Mouse (Mus musculus): Measurements from ENCODE around the gene Scarf1.

Scarf1 gene

DNA sequence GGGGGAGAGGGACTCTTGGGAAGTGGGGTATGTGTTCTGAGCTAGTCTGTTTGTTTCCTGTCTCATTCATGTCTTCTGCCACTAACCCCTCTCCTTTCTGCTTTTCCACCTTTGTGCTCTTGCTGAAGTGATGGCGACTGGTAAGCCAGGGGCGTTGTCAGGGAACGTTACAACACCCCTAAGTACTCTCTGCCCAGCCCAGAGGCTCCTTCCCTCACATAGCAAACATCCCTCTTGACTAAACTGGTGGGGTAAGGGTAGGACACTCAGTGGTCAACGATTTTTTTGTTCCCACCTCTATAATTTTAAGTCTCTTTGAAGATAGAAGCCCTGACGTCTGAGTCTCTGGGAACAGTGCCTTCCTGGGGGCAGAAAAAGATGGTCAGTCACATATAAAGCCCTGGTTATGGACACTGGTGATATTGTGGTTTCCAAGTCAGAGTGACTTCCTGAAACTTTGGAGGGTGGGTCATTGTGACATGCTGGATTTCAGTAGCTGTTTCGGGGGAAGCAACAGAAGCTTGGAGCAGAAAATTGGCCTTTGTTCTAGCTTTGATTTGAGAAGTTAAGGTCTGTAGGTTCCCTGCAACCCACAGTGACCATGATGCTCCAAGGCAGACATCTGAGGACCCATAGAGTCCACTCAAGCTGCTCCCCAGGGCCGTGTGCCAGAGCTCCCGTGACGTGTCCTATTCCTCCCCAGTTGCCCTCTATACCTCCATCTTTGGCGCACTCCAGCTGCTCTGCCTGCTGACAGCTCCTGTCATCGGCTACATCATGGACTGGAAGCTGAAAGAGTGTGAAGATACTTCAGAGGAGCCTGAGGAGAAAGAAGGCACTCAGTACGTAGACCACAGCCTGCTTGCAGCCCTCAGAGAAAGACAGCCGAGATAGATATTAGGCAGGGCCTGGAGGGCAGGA, 53.2 kb downstream of the Scarf1 start:
- no peak for DNase-seq

DNA sequence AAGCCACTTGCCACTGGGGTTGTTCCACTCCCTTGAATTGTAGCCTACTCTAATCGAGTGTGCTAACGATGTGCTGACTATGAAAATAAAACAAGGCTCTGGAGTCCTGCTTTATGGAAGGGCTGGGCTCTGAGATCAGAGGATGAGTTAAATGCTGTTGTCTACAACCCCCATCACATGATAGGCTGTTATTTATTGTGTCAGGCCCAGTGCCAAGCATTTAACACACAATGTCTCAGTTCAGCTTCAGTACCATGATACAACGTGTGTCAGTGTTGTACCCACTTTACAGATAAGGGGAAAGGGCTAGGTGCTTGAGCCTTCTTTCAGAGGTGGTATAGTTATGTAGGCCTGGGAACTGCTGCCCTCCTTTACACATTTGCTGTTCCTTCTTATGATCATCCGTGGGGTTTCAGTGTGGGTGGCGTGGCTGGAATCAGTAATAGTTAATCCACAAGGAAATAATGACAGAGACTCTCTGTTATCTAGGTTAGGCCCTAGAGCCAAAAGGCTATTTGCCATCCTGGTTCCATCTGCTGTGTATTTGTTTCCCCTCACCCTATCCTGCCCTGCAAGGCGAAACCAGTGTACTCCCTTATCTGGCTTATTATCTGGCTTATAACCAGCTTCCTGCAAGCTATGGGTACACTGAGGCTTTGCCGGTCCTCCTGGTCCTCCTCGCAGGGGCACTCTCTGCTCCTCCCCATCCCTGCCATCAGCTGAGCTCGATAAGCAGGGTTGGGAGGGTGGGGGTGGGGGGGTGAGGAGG, 54.2 kb downstream of the Scarf1 start:
- DNase-seq, result no peak

DNA sequence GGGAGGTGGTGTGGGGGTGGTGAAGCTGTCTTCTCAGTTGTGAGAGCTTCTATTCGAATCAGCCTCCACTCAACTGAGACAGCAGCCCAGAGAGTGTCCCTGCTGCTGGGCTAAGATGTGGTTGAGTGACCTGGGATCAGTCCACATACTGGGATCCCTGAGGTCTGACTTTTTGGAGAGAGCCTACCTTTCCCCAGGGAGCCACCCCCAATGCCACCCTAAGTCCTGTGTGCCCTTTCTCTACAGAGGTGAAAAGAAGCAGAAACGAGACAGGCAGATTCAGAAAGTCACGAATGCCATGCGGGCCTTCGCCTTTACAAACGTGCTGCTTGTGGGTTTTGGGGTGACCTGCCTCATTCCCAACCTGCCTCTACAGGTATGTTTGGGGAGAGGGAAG, 54.8 kb downstream of the Scarf1 start:
- DNase-seq, result no peak

DNA sequence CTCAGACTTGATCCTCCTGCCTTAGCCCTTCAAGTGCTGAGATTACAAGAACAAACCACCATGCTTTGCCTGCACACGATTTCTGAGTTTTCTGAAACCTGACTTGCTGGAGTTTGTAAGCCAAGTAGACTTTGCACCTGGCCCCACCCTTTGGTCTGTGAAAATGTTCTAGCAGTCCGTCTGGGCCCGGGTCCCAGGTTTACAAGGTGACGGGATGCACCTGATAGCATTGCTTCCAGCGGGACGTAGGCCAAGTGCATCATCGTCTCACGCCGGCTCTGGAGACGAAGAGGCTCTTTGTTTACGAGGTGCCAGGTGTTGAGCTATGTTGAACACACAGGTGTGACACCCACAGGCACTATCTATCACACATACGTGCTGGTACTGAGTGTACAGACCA, 55.6 kb downstream of the Scarf1 start:
- no peak for DNase-seq

DNA sequence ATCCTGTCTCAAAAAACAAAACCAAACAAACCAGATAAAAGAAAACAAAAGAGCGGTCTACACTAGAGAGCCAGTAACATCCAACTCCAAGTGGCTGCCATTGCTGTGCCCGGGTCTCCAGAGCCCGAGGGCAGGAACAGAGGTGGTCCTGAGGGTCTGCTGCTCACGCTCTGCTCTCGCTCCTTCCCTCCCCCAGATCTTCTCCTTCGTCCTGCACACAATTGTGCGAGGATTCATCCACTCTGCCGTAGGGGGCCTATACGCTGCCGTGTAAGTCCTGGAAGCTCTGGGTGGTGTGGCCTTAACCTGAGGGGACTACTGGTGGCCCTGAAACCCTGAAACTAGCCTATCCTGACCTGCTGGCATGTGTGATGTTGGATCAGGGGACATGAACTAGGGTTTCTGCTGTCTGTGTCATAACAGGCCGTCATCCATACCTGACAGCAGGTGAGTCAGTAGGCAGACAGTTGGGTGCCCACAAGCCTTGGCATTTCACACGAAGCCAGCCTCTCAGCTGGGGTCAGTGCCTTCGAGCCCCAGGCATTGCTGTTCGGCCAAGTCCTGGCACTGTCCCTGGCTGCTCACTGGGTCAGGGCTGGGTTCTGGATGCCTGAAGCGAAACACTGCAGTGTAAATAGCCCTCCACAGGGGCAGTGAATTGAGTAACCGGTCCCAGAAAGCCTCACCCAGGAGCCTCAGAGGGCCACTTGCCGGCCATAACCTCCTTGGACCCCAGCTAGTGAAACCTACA, 57.2 kb downstream of the Scarf1 start:
- DNase-seq, result no peak

DNA sequence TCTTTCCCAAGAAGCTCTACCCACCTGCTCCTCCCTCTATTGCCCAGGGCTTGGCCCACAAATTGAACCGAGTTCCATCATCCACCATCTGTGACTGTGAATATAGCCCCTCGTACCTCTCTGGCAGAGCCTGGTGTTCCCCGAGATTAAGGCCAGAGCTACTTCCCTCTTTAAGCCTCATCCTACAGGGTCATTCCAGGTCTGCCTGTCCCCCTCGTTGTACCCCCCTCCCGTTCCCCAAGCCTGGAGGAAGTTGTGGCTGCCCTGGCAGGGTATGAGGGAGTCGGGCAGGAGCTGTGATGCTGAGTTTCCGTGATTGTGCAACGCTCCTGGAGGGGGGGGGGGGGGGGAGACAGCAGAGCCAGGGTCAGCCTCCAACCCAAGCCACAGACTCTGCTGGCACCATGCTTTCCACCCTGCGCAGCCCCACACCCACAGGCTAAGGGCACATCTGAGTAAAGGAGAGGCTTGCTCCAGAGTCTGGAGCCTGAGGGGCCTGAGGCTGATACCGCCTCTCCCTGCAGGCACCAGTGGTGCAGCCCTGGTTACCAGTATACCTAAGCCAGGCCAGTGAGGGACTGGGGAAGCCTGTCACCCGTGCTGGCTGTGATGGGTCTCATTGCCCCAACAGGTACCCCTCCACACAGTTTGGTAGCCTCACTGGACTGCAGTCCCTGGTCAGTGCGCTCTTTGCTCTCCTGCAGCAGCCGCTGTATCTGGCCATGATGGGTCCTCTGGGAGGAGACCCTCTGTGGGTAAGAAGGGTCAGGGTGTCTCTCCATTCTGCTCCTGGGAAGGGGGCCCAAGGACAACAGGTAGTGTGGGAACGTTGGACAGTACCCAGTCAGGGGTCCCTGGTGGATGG, 58.0 kb downstream of the Scarf1 start:
- no peak for DNase-seq

DNA sequence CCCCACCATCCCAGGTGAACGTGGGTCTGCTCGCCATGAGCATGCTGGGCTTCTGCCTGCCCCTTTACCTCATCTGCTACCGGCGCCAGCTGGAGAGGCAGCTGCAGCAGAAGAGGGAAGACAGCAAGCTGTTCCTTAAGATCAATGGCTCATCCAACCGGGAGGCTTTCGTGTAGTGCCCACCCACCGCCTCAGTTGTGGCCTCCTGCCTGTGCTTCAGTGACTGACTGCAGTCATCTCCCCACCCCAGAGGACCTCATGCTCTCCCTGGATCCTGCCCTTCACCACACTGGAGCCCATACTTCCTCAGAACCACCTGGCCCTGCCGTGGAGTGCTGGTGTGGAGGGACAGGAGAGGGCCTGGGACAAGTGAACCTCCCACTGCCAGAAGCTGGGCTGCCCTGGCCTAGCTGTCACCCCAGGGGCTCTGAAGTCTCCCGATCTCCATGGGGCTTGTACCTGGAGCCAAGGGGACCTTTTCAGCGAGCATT, 59.0 kb downstream of the Scarf1 start:
- DNase-seq, result peak; percentile 25

DNA sequence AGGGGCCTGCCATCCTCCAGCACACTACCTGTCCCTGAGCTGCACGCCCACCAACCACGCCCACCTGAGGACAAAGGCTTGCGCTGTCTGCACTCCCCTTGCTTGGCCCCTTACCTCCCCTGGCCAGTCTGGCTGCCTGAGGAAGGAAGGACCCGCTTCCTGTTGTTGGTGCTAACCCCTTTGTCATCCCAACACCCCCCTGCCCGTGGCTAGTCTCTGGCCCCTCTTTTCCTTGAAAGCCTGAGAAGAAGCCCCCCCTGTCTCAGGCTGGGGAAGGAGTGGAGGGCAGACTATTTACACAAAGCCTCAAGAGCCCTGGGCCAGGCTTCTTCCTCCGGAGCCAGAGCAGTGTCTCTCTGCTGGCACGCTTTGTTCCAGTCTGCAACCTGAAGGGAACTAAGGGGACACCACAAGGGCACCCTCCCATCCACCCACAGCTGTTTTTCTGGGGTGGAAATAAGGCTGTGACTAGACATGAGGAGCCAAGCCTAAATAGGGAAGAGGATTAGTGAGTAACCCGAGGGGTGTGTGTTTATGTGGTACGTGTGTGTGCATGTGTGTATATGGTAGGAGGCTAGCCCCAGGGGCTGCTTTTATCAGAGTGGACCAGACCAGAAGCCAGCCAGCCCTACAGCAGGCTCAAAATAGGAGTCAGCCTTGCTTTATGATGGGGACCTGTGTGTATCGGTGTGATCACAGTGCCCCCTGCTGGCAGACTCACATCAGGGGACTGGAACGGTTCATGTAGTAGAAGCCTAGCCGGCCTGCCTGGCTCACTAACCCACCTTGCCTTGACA, 59.7 kb downstream of the Scarf1 start:
- peak; percentile 91 for DNase-seq

DNA sequence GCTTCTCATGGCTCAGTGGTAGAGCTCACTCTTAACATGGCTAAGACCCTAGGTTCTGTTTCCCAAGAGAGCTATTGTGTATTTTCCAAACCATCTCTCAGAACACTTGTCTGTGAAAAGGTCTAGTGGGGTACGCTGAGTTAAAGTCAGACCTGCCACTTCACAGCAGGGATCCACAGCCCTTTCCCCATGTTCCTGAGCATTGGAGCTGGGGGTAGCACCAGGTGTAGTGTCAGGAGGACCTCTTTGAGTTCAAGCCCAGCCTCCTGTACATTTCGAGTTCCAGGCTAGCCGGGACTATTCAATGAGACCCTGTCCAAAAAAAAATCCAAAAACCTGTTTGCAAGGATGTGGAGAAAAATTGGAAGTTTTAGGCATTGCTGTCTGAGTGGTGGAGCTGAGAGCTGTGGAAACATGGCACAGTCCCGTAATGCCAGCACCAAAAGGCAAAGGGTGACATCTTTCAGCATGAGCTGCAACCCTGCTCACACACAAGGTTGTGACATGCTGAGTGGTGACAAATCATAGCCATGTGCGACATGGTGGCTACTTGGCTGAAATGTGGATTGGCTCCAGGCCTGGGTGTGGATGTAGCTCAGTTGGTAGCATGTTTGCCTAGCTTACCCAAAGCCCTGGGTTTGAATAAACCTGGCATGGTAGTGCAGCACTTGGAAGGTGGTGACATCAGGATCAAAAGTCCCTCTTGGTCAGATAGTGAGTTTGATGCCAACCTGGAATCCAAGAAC, 61.2 kb downstream of the Scarf1 start:
- DNase-seq, result no peak

DNA sequence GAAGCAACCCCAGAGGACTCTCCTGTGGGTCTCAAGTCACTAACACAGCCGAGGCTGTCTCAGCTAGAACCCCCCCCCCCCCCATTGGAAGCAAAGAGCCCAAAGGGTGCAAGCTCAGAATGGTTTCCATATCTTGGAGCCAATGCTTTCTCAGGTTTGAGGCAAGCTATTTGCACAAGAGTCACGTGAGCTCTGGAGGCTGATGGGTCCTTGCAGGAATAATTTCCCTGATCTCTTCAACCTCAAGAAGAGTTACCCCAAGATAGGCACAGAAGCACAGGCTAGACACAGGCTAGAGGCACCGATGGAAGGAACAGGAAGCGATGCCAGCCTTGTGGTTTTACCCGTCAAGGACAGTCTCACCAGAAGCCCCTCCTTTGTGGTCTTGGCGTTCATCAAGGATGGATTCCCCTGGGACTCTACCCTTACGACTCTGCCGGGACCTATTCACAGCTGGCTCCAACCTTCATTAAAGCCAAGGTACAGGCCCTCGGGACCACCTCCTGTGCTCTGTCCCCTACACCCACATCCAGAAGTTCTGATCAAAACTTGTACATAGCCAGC, 62.3 kb downstream of the Scarf1 start:
- no peak for DNase-seq
